In genomic region chr6:139391307-139391706, GRCm38 (mm10) we compare ENCODE assay signal across 9 mouse cellular contexts.
DNase-seq lines count a peak whose midpoint lies in the region; ATAC-seq and TF ChIP-seq lines count a peak whose summit lies in the region.
"Had no signal": no experiment of that assay in that cellular context is flagged by ENCODE, and none has a peak within 500 bp of the region (broad histone marks: within the 10 kb centered on the region; RNA-seq: fewer than 3 reads in every experiment).

No protein-coding gene starts in this region.

- no peaks in the 10 kb centered on the region for H3K36me3 ChIP-seq in ES-Bruce4 (ENCODE audit: control insufficient read depth, insufficient read depth, low read length, poor library complexity, severe bottlenecking)
- H3K36me3 ChIP-seq in hindbrain, embryonic 12.5 days = no peaks in the 10 kb centered on the region
- no peaks in the 10 kb centered on the region for H3K36me3 ChIP-seq in limb, embryonic 11.5 days (ENCODE audit: control insufficient read depth, insufficient read depth, low read length)

- no peak for TF ChIP-seq POLR2A in ES-Bruce4 (IDR thresholded peaks at IDR 0.05; ENCODE audit: insufficient read depth, low read length)

- 4% methylated on average over 13 of the region's 13 CpGs for WGBS in hindbrain, embryonic 12.5 days
- WGBS in limb, embryonic 11.5 days = 5% methylated on average over 13 of the region's 13 CpGs

- H3K4me2 ChIP-seq in hindbrain, embryonic 12.5 days (replicated peaks) = 0 out of 2 replicates have a peak overlapping the region, but pooled peaks have one; percentile 26
- H3K4me2 ChIP-seq in limb, embryonic 11.5 days (ENCODE audit: low read depth, severe bottlenecking) = no peak overlapping the region

- TF ChIP-seq EP300 in ES-Bruce4 (IDR thresholded peaks at IDR 0.05; ENCODE audit: insufficient read depth, low read depth, low read length) = no peak

- no peaks in the 10 kb centered on the region for H3K9me3 ChIP-seq in ES-Bruce4 (replicated peaks; ENCODE audit: control insufficient read depth, insufficient read depth, low read length, poor library complexity, severe bottlenecking)
- no peaks in the 10 kb centered on the region for H3K9me3 ChIP-seq in hindbrain, embryonic 12.5 days (replicated peaks)
- no peaks in the 10 kb centered on the region for H3K9me3 ChIP-seq in limb, embryonic 11.5 days (ENCODE audit: control insufficient read depth, low read length)

- no peak overlapping the region for H3K27ac ChIP-seq in ES-Bruce4 (ENCODE audit: insufficient read depth, low read length)
- H3K27ac ChIP-seq in hindbrain, embryonic 12.5 days = no peak overlapping the region
- no peak overlapping the region for H3K27ac ChIP-seq in limb, embryonic 11.5 days (replicated peaks; ENCODE audit: low read depth, low read length)

- no peak overlapping the region for H3K4me3 ChIP-seq in ES-Bruce4 (ENCODE audit: low read depth, low read length)
- no peak overlapping the region for H3K4me3 ChIP-seq in hindbrain, embryonic 12.5 days
- no peak overlapping the region for H3K4me3 ChIP-seq in limb, embryonic 11.5 days (ENCODE audit: low read depth, low read length)

- DNase-seq in cerebellum, postnatal 14 days = peak; percentile 65 to 71
- no peak for DNase-seq in cerebellum, adult 9-11 months
- peak; percentile 71 for DNase-seq in embryo, embryonic 11 days
- DNase-seq in limb, embryonic 11.5 days (ENCODE audit: low spot score) = peak; percentile 75
- DNase-seq in right cerebral cortex, postnatal 25 days = peak; percentile 44
- no peak for DNase-seq in spleen, adult 18-20 months

- TF ChIP-seq CTCF in ES-Bruce4 (IDR thresholded peaks at IDR 0.05; ENCODE audit: low read depth, low read length) = peak; percentile 89

- H3K27me3 ChIP-seq in ES-Bruce4 (ENCODE audit: control insufficient read depth, insufficient read depth, low read length, poor library complexity, severe bottlenecking) = no peaks in the 10 kb centered on the region
- H3K27me3 ChIP-seq in hindbrain, embryonic 12.5 days = no peaks in the 10 kb centered on the region
- no peaks in the 10 kb centered on the region for H3K27me3 ChIP-seq in limb, embryonic 11.5 days (ENCODE audit: control insufficient read depth, insufficient read depth, low read length)
- H3K27me3 ChIP-seq: CH12.LX had no signal

- H3K4me1 ChIP-seq in ES-Bruce4 (ENCODE audit: control insufficient read depth, insufficient read depth, low read length) = no peaks in the 10 kb centered on the region
- no peaks in the 10 kb centered on the region for H3K4me1 ChIP-seq in hindbrain, embryonic 12.5 days
- H3K4me1 ChIP-seq in limb, embryonic 11.5 days (ENCODE audit: control insufficient read depth, insufficient read depth, low read length) = no peaks in the 10 kb centered on the region

- H3K9ac ChIP-seq in ES-Bruce4 (ENCODE audit: low read depth, poor library complexity, severe bottlenecking) = no peak overlapping the region
- no peak overlapping the region for H3K9ac ChIP-seq in hindbrain, embryonic 12.5 days
- no peak overlapping the region for H3K9ac ChIP-seq in limb, embryonic 11.5 days (ENCODE audit: low read length)

- 0 out of 2 replicates have a peak, but pooled peaks have one; percentile 40 for ATAC-seq in hindbrain, embryonic 12.5 days (ENCODE audit: low FRiP score)
- peak; percentile 57; the same call in 1 of the 2 replicates for ATAC-seq in limb, embryonic 11.5 days (ENCODE audit: insufficient number of reproducible peaks, low FRiP score, low TSS enrichment, low read depth)

Comparison
In these comparisons a context has a peak if more than half of its experiments do, and no peak if none do; other contexts are left out.
1. DNase-seq: peak in cerebellum, postnatal 14 days (2 of 2), embryo, embryonic 11 days (single experiment), limb, embryonic 11.5 days (single experiment) and right cerebral cortex, postnatal 25 days (single experiment); none in cerebellum, adult 9-11 months (single experiment) and spleen, adult 18-20 months (0 of 2).